Mouse (Mus musculus) lung, adult 2 months (tissue): ENCODE results near the gene Ifitm6.

Experiments
- CTCF ChIP-seq: fragments of 200-500 bp; IDR thresholded peaks from 2 replicates; pipeline ENCODE4 v1.5.1; 2011; ENCODE audit warnings: mild to moderate bottlenecking, low read length, control low read depth; ENCODE audit not compliant: insufficient read depth
- POLR2A ChIP-seq: fragments of 200-500 bp; IDR thresholded peaks from 2 replicates; pipeline ENCODE4 v1.6.1; 2011; ENCODE audit warnings: low read depth, mild to moderate bottlenecking, control low read depth, low read length, borderline replicate concordance; ENCODE audit errors: extremely low read depth

DNA sequence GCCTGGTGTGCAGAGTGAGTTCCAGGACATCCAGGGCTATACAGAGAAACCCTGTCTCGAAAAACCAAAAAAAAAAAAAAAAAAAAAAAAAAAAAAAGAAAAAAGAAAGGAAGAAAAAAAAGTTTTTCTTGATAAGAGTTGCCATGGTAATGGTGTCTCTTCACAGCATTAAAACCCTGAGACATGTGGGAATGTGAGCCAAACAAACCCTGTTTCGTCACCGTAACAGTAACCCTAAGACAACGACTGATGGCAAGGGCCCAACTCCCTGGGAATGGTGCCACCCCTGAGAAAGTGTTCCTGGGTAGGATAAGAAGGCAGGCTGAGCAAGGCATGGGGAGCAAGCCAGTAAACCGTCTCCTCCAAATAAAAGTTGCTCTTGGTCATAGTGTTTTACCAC lies 10.8 kb downstream of the Ifitm6 start:
- TF ChIP-seq POLR2A (no peak), CTCF (no peak)
